Mouse (Mus musculus) neutrophil, adult 5-6 weeks (primary cell): ENCODE measurements around the gene Zfand2b. TPM values are rescaled to one million over a fixed set of nuclear protein-coding genes. Genes with fewer than 3 reads are reported as not detected.
A peak's percentile ranks its signal among the peaks of the same experiment; 100 is the strongest.

Experiments
- ATAC-seq: fragments of 151-379, 151-347 bp; 2 replicates; pipeline ENCODE4 v1.8.0; 2017; ENCODE audit warnings: mild to moderate bottlenecking, moderate TSS enrichment; ENCODE audit not compliant: insufficient number of reproducible peaks, poor library complexity, low FRiP score, severe bottlenecking; ENCODE audit errors: extremely low read depth
- total RNA-seq: library from RNA; stranded (forward); fragments of 200-1000 nt; gene quantifications from 2 replicates; pipeline ENCODE4 v1.2.3, GENCODE M21; 2017

Gene Zfand2b
- total RNA-seq, 1 experiment from 2014 or later: 62.7 TPM

- ATAC-seq: no peak
Measured at GRCm38 (mm10) chr1:75158990-75159389, 9.5 kb upstream of the Zfand2b start.

DNA sequence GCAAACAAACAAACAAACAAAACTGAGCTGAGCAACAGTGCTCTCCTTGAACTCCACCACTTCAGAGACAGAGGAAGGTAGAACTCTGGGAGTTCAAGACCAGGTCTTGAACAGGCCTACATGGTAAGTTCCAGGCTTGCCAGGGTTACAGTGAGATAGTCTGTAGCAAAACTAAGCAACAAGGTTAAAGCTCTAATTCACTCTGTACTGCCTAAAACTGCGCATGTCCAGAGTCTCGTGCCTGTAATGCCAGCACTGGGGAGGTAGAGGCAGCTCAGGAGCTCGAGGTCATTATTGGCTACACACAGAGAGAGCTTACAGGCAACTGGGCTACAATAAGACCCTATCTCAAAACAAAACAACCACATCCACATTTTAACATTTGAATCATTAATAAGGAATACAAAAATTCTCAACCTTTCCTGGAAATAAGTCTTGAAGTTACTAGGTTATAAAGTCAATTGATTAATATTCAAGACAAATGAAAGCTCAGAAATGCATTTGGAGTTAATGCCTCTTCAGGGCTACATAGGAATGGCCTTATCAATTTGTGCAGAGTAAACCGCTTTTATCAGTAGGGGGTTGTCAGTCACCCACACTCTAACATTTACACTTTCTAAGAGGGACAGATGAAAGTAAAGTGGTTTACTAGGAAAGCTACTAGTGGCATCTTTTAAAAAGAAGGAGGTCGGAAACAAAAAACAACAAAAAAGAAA, 8.7 kb upstream of the Zfand2b start:
- ATAC-seq: no peak

DNA sequence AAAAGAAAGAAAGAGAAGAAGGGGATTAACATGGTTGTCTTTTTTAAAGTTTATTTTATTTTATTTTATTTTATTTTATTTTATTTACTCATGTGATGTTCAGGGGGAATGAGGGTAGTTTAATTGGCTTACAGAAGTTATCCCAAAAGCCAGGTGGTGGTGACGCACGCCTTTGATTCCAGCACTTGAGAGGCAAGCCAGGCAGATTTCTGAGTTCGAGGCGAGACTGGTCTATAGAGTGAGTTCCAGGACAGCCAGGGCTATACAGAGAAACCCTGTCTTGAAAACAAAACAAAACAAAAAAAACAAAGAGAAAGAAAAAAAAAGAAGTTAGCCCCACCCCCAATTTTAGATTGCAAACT, 8.2 kb upstream of the Zfand2b start:
- no peak for ATAC-seq

DNA sequence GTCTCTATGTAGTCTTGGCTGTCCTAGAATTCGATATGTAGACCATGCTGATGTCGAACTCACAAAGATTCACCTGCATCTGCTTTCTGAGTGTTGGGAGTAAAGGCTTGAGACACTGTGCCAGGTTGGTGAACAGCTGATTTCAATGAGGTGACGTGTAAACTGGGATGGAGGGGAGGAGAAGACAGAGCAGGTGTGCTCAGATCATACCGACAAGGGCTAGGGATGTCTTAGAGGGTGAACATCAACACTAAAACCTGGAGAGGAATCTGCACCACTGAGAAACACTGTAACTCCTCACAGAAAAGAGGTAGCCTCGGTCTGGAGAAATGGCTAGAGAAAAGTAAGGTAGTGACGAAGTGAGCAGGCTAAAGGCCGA, 364 bp upstream of the Zfand2b start:
- ATAC-seq: no peak

DNA sequence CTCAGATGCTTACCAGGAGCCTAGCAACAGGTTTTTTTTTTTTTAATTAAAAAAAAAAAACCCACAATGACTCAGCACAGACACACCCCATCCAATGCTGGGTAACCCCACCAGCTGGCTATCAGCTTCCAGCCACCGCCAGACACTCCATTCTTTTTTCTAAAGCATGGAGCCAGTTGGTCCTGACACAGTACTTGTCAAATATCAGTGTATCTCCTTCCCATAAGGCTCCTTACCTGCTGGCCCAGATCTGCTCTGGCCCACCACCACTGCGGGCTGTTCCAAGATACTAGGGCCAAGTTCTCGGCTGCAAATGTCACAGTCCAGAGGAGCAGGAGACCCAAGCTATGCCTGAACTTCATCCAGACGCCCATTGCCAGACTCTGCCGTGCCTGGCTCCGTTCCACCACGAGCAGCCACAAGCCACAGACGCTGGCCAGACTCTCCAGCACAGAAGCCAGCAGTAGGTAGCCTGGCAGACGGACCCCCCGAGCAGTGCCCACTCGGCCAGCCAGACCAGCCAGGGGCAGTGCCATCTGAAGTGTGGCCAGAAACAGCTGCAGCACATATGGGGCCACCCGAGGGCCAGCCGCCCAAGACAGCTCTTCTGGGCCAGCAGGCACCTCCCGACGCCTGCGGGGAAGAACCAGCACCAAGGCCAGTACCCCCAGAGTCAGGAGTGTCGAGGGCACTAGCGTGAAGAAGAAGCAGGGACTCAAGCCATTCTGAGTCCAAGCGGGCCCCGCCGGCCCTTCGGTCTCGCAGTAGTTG, 11.1 kb downstream of the Zfand2b start:
- ATAC-seq: no peak

GRCm38 (mm10) chr1:75180105-75180590, 11.7 kb downstream of the Zfand2b start, which contains the start of gene Abcb6:
TSS of gene Abcb6 (minus strand) at chr1:75180392.
- ATAC-seq: peak; percentile 86

GRCm38 (mm10) chr1:75180741-75181140, 12.3 kb downstream of the Zfand2b start:
- no peak for ATAC-seq

GRCm38 (mm10) chr1:75181377-75181870, 13.0 kb downstream of the Zfand2b start:
- no peak for ATAC-seq

DNA sequence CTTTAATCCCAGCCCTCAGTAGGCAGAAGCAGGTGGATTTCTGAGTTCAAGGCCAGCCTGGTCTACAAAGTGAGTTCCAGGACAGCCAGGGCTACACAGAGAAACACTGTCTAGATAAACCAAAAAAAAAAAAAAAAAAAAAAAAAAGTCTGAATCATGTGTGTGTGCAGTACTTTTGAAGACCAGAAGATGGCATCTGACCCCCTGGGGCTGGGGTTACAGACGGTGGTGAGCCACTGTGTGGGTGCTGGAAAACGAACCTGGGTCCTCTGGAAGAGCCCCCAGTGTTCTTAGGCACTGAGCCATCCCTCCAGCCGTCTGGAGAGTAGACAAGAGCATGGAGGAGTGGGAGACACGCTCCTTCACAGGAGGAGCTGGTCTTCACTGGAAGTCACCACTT, 13.7 kb downstream of the Zfand2b start:
- no peak for ATAC-seq

- ATAC-seq: no peak
Measured at GRCm38 (mm10) chr1:75185495-75185894, 17.0 kb downstream of the Zfand2b start.

GRCm38 (mm10) chr1:75187126-75187525, 18.7 kb downstream of the Zfand2b start:
- ATAC-seq: no peak

GRCm38 (mm10) chr1:75187914-75188483, 19.6 kb downstream of the Zfand2b start:
- peak; percentile 68 for ATAC-seq

DNA sequence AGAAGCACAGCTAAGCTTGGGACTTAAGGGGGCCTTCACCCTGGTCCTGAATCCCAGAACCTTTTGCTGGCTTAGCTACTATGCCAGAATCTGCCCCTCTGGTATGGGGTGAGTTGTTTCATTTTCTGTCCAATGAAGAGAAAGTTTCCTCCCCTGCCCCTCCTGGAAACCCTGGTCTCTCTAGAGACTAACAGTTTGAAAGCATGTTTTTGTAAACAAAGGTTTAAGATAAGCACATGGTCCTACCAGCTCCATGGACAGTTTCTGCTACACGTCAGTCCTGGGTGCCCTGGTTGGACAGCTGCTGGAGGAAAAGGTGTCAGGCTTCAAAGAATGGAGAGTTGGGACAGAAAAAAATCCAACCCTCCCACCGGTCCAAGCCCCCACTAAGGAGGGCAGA, 22.1 kb downstream of the Zfand2b start:
- no peak for ATAC-seq

DNA sequence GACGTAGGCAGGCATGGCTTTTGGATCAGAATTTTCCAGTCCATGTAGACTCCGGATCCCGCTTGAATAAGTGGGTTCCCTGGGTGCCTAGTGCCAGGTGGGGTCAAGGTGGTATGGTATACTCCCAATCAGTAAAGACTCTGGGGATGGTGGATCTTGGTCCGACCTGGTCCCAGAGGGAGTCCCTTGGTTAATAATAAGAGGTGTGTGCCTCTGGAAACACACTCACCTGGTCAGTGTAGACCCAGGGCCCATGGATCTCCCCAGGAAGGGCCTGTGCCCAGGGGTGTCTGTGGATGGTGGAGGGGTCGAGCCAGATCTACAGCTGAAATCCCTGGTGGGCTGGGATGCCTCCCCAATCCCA, 22.8 kb downstream of the Zfand2b start:
- no peak for ATAC-seq

GRCm38 (mm10) chr1:75191622-75192402, 23.4 kb downstream of the Zfand2b start, which contains the start of the genes Ankzf1 and Atg9a:
TSS of gene Ankzf1 (plus strand) at chr1:75192151.
TSS of gene Atg9a (minus strand) at chr1:75192196.
- peak; percentile 95 for ATAC-seq

DNA sequence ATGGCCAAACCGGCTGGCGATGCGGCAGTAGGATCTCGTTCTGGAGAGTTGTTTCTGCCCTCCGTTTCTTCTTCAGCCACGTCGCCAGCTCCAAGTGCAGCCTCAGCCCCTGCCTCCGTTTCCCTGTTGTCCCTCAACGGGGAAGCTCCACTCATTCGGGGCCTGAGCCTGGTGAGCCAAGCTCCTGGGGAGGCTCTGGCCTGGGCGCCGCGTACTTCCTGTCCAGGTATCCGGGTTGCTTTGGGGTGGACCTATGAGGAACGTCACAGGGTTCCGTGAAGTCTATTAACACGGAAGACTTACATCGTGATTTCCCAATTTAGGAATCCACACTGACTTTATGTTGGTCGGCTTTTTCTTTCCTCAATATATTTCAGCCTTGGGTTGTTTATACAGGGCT, 24.0 kb downstream of the Zfand2b start:
- ATAC-seq: no peak; the same call in 1 of the 2 replicates

DNA sequence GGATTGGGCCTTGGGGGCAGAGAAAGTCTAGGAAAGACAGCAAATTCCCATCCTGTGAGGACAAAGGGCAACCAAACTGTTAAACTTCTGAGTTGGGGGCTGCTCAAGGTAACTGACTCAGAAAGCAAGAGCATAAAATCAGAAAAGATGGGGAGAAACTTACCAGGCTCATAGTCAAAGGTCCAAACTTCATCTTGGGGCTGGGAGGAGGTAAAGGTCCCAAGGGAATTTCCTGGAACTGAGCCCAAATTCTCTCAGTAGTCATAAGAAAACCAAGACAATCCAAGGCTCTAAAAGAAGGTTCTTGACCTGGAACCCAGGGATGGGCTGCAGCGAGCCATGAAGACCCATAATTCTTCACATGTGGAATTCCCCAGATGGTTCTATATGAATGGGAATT, 32.8 kb downstream of the Zfand2b start:
- ATAC-seq: no peak

- no peak for ATAC-seq
Measured at GRCm38 (mm10) chr1:75208967-75209678, 40.7 kb downstream of the Zfand2b start.
